Mouse (Mus musculus): ENCODE results near the gene Lipi. TPM values are rescaled to one million over a fixed set of nuclear protein-coding genes. Genes with fewer than 3 reads are reported as not detected.

The Lipi gene
- total RNA-seq (2015; ENCODE audit: low replicate concordance), result not detected in 2 replicates
- not detected in 2 replicates for total RNA-seq (2017; ENCODE audit: low replicate concordance)

DNA sequence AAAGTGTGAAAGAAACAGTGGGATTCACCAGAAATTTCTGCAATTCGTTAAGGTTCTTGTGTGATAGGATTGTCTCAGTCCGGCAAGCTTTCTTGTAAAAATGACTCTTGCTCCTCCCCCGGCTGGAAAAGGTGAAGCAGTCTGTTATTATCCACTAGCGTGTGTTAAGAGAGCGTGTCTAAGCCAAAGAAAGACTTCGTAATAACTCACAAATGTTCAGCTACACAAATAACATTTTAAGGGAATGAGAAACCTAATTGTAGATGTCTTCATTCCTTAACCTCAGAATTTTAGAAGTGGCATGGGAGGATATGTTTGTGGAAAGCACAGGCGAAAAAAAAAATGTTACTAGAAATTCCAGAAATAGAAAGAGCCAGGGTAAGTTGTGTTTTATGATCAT, at the start of gene Lipi:
Lipi (minus strand) TSS at position 101 of the 400 bp plus-strand sequence.
- no peak for ATAC-seq (replicated peaks; ENCODE audit: low FRiP score, poor library complexity, severe bottlenecking)

DNA sequence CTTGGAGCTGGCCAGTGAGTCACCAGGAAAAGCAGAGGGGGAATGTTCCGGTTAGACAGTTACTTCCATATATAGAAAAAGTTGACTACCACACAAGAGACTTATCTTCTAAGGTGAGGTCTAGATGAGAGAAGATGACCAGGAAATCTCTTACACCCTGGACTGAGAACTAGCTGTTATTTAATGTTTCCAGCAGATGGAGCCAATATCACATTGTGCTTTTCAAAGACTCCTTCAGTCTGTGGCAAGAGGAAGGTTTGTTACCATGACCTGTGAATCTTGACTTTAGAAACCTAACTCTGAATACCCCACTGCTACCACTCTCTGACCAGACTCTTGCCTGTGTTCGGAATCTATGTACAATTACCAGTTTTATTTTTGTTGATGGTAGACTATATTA, 42.0 kb upstream of the Lipi start:
- ATAC-seq (replicated peaks; ENCODE audit: low FRiP score, poor library complexity, severe bottlenecking), result no peak

DNA sequence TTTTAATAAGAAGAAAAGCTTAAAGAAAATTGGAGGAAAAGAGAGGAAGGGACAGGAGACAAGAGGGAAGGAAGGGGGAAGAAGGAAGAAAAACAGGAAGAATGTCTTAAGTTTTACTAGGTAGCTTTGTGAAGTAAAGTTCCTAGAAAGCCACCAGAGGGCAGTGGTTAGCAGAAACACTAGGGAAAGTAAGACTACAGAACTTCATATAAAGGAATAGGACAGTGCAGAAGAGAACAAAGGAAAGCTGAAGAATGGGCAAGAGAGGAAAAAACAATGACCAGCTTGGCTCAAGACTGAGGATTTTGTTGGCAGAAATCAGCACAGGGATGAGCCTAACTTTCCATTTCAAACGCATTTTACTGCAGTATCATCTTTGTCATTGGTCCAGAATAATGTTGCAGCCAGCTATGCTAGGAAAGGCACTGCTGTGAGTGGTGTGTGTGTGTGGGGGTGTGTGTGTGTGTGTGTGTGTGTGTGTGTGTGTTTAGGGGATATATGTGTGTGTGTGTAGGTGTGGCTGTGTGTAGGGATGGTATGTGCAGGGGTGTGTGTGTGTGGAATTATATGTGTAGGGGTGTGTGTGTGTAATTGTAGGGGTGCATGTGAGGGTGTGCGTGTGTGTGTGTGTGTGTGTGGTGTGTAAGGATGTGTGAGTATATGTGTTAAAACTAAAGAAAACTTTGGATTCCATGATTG, 31.9 kb upstream of the Lipi start:
- no peak for ATAC-seq (replicated peaks; ENCODE audit: low FRiP score, poor library complexity, severe bottlenecking)

- ATAC-seq (replicated peaks; ENCODE audit: low FRiP score, poor library complexity, severe bottlenecking), result no peak
These were observed 26.7 kb upstream of the Lipi start for GRCm38 (mm10) chr16:75612561-75612960.

DNA sequence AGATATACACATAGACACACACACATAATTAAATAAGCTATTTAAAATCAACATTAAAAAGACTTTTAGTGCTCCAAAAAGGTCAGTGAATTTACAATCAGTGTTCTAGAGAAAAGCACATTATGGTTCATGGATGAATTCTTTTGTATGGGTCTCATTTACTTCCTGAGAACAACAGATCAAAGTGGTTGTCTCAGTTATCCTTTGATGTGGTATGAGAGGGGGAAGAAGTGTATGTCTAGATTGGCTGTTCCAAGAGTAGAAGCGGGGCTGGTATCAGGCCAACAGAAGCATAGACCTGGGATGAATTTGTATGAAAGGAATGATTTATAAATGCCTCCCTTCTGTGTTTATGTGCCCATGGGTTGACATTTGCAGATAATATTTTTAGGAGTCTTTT, 20.6 kb upstream of the Lipi start:
- no peak for ATAC-seq (replicated peaks; ENCODE audit: low FRiP score, poor library complexity, severe bottlenecking)

- no peak for ATAC-seq (replicated peaks; ENCODE audit: low FRiP score, poor library complexity, severe bottlenecking)
These were observed 7.8 kb upstream of the Lipi start for GRCm38 (mm10) chr16:75593501-75594183.

- peak; percentile 93 for ATAC-seq (replicated peaks; ENCODE audit: low FRiP score, poor library complexity, severe bottlenecking)
These were observed 7.0 kb upstream of the Lipi start, which contains the start of gene Rbm11 for GRCm38 (mm10) chr16:75592671-75593500. Gene Rbm11 (plus strand): TSS chr16:75592844.

- no peak for ATAC-seq (replicated peaks; ENCODE audit: low FRiP score, poor library complexity, severe bottlenecking)
These were observed 605 bp upstream of the Lipi start for GRCm38 (mm10) chr16:75586466-75586865.

DNA sequence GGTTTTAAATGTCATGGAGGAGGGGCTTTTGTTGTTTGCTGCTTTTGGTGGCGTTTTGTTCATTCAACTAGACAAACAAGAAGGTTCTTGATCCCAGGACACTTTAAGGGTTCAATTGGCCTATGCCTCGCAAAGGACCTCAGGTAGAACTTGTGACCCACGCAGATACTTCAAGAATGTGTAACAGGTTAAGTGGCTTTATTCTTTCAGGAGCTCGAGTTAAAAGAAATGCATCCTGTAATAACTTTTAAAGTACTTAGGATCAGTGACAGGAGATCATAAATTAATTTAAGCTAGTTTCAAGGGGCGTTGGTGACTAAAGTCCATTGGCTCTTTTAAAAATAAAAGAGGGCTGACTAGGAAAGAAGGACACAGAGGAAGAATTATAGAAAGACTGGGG, 3.6 kb downstream of the Lipi start:
- ATAC-seq (replicated peaks; ENCODE audit: low FRiP score, poor library complexity, severe bottlenecking), result no peak

DNA sequence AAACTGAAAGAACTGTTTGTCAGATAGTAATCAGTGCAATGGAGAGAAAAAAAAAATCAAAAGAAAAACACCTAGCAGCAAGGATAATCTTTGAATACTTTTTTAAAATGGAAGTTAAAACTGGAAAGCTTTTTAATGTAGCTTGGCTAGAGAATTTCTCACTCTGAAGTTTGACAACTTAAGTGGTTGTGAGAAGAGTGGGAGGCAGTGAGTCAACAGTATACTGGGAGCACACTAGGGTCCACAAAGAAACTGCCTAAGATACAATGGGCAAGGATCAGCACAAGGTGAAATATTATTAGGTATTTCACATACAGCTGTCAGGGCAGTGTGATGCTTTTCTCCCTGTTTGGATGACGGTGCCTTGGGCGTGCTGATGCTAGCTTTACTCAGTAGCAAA, 23.0 kb downstream of the Lipi start:
- ATAC-seq (replicated peaks; ENCODE audit: low FRiP score, poor library complexity, severe bottlenecking), result no peak

GRCm38 (mm10) chr16:75545310-75545709, 40.6 kb downstream of the Lipi start:
- ATAC-seq (replicated peaks; ENCODE audit: low FRiP score, poor library complexity, severe bottlenecking), result no peak

DNA sequence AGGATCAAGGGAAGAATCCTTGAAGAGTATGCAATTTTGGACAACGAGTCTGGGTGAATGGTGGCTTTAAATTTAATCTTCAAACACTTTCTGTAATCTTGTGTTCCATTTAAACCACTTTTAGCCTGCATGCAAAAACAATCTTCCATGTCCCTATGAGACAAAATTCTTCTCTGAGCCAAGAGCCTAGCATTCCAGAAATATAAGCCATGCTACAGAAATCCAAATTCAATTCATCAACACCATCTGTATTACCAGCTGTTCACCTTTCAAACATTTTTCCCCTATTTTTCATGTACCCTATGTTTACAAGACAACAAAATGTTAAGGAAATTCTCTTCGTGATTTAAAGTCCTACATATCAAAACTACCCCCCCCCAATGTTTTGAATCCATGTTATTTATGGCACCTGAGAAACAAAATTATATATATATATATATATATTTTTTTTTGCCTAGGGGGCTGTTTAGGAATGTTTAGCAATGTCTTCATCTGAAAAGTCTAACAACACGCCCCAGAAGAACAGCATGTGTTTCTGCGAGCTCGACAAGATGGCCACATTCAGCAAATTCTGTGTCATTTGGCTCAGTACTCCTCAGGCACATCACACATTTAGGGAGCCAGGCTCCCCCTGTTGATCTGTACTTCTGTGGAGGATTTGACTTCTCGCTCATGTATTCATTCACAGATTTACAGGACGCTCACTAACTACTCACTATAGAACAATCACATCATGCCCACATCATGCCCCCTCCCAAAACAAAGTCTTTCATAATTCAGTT, 47.9 kb downstream of the Lipi start:
- no peak for ATAC-seq (replicated peaks; ENCODE audit: low FRiP score, poor library complexity, severe bottlenecking)

DNA sequence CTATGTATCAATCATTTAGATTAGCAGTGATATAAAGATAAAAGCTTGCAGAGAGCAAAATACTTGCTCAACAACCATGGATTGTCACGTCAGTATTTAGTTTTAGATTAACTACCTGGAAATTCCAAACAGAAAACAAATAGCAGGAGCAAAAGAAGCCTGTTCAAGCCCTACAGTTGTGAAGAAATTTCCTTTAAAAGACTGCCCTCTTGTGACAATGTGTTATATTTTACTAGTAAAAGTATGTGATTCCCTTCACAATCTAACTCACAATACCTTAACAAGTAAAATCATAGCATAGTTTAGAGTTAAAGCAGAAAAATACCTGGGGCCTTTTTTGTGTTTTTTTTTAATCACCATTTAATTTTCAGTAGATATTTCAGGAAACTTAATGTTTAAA, 54.2 kb downstream of the Lipi start:
- ATAC-seq (replicated peaks; ENCODE audit: low FRiP score, poor library complexity, severe bottlenecking), result no peak

GRCm38 (mm10) chr16:75496568-75496967, 89.3 kb downstream of the Lipi start:
- no peak for ATAC-seq (replicated peaks; ENCODE audit: low FRiP score, poor library complexity, severe bottlenecking)

Other genes starting within 250 kb of the Lipi start
- gene Rbm11, start 6.8 kb upstream of the Lipi start, total RNA-seq (2015; ENCODE audit: low replicate concordance), result not detected in 2 replicates
- not detected in 2 replicates for gene Rbm11, start 6.8 kb upstream of the Lipi start, total RNA-seq (2017; ENCODE audit: low replicate concordance)
- 5.9 and 9.6 TPM in 2 replicates for gene Hspa13, start 181.0 kb upstream of the Lipi start, total RNA-seq (2015; ENCODE audit: low replicate concordance)
- gene Hspa13, start 181.0 kb upstream of the Lipi start, total RNA-seq (2017; ENCODE audit: low replicate concordance), result 7.2 and 11.3 TPM in 2 replicates